Mouse (Mus musculus) G1E (cell line): Measurements from ENCODE around the gene Mgat3.

ENCODE experiments used
- CTCF ChIP-seq: IDR thresholded peaks from 2 replicates; pipeline ENCODE4 v1.5.1; 2012; ENCODE audit warnings: low read depth, low read length, inconsistent platforms, mixed read lengths
- GATA2 ChIP-seq: IDR thresholded peaks from 2 replicates; pipeline ENCODE4 v1.6.1; 2012; ENCODE audit warnings: low read depth, low read length, inconsistent platforms, borderline replicate concordance
- POLR2AphosphoS5 ChIP-seq: IDR thresholded peaks from 2 replicates; pipeline ENCODE4 v1.6.1; 2012; ENCODE audit warnings: low read depth, low read length, inconsistent platforms; ENCODE audit not compliant: insufficient replicate concordance

GRCm38 (mm10) chr15:80253530-80253929 is 80.0 kb downstream of the Mgat3 start:
- TF ChIP-seq CTCF (no peak), GATA2 (no peak), POLR2AphosphoS5 (no peak)
